Mouse (Mus musculus) myocyte (in vitro differentiated cells): Measurements from ENCODE around the gene Gipr. TPM values are rescaled to one million over a fixed set of nuclear protein-coding genes. Genes with fewer than 3 reads are reported as not detected.

Experiments
- H3K27me3 ChIP-seq: one replicate; pipeline ENCODE4 v1.6.1; 2011; ENCODE audit not compliant: control insufficient read depth, insufficient read depth, insufficient read length
- H3K36me3 ChIP-seq: one replicate; pipeline ENCODE4 v1.6.1; 2011; ENCODE audit not compliant: control insufficient read depth, insufficient read depth
- H3K4me2 ChIP-seq: one replicate; pipeline ENCODE4 v1.6.1; 2011; ENCODE audit warnings: low read depth, control low read depth
- H3K4me3 ChIP-seq: one replicate; pipeline ENCODE4 v1.5.1; 2011; ENCODE audit warnings: mild to moderate bottlenecking, control low read depth, moderate library complexity
- H3K79me2 ChIP-seq: one replicate; pipeline ENCODE4 v1.6.1; 2011; ENCODE audit not compliant: control insufficient read depth, insufficient read depth
- H3ac ChIP-seq: one replicate; pipeline ENCODE4 v1.6.1; 2011; ENCODE audit not compliant: control insufficient read depth, insufficient read length
- CEBPB ChIP-seq: IDR thresholded peaks from 2 replicates; pipeline ENCODE4 v1.6.1; 2011; ENCODE audit warnings: mild to moderate bottlenecking, moderate library complexity; ENCODE audit not compliant: poor library complexity, insufficient read depth, severe bottlenecking
- E2F4 ChIP-seq: IDR thresholded peaks from one replicate; pipeline ENCODE4 v1.6.1; 2011; ENCODE audit warnings: mild to moderate bottlenecking, control low read depth, moderate library complexity; ENCODE audit not compliant: insufficient read depth
- MAX ChIP-seq: IDR thresholded peaks from one replicate; pipeline ENCODE4 v1.6.1; 2011; ENCODE audit warnings: low read depth, mild to moderate bottlenecking, control low read depth
- MYOD1 ChIP-seq, 3 experiments: IDR thresholded peaks; one replicate each; pipeline ENCODE4 v1.6.1; 2011; ENCODE audit warnings: control low read depth in 2 of 3, low read depth in 2 of 3, mild to moderate bottlenecking in 2 of 3, moderate library complexity in 1 of 3; ENCODE audit not compliant: insufficient read length in 2 of 3, control insufficient read depth in 1 of 3
- MYOG ChIP-seq, 3 experiments: IDR thresholded peaks; one replicate each; pipeline ENCODE4 v1.6.1; 2011; ENCODE audit warnings: control low read depth in 2 of 3, low read depth in 2 of 3, mild to moderate bottlenecking in 2 of 3; ENCODE audit not compliant: insufficient read length in 2 of 3, control insufficient read depth in 1 of 3, insufficient read depth in 1 of 3
- POLR2A ChIP-seq: IDR thresholded peaks from one replicate; pipeline ENCODE4 v1.6.1; 2011; ENCODE audit warnings: low read depth, mild to moderate bottlenecking, control low read depth, moderate library complexity; ENCODE audit not compliant: insufficient read length
- POLR2AphosphoS2 ChIP-seq: IDR thresholded peaks from one replicate; pipeline ENCODE4 v1.6.1; 2011; ENCODE audit warnings: low read depth, control low read depth; ENCODE audit not compliant: insufficient read length
- REST ChIP-seq: IDR thresholded peaks from one replicate; pipeline ENCODE4 v1.6.1; 2011; ENCODE audit warnings: mild to moderate bottlenecking, control low read depth, moderate library complexity; ENCODE audit not compliant: insufficient read depth, insufficient read length
- SRF ChIP-seq: IDR thresholded peaks from one replicate; pipeline ENCODE4 v1.6.1; 2011; ENCODE audit warnings: low read depth; ENCODE audit not compliant: control insufficient read depth, insufficient read length
- TCF12 ChIP-seq: IDR thresholded peaks from one replicate; pipeline ENCODE4 v1.6.1; 2011; ENCODE audit warnings: mild to moderate bottlenecking, control low read depth; ENCODE audit not compliant: poor library complexity, insufficient read depth, severe bottlenecking
- TCF3 ChIP-seq: IDR thresholded peaks from one replicate; pipeline ENCODE4 v1.6.1; 2011; ENCODE audit warnings: low read depth, control low read depth; ENCODE audit not compliant: insufficient read length
- USF1 ChIP-seq: IDR thresholded peaks from one replicate; pipeline ENCODE4 v1.6.1; 2011; ENCODE audit warnings: low read depth, mild to moderate bottlenecking, control low read depth, moderate library complexity
- polyA plus RNA-seq: library from polyadenylated mRNA; unstranded; fragments of >200 nt; fragmentation: generic; extraction: Trizol; gene quantifications from one replicate; pipeline ENCODE4 v1.2.1, GENCODE M21; 2012; ENCODE audit warnings: missing spikeins

Gipr gene
- polyA plus RNA-seq, 1 experiment, result 0.48 TPM

DNA sequence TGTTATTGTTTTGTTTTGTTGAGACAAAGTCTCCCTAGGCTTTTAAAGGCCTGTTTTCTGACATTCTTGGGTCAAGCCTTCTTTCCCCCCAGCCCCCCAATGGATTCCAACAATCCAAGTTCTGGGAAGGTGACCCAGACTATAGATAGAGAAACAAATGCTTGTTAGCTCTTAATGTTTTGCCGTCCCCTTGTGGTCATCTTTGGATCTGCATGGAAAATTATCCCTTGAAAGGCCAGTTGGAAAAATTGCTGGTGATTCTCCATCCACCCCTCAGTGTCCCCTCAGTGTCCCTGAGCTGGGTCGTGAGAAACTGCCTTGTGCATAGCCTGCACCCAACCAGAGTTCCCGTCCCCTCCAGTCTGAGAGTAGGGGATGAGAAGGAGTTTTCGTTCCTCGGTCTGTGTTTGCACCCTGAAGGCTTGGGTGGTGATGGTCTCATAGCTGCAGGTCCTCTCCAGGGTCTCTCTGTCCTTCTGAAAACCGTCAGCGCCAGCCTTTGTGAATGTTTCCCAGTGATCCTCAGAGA is 43.1 kb upstream of the Gipr start:
- Histone ChIP-seq H3K4me2 (no peak overlapping the region), H3K4me3 (no peak overlapping the region), H3K79me2 (no peaks in the 10 kb centered on the region), H3K36me3 (peaks cover 3% of the 10 kb centered on the region), H3ac (no peak overlapping the region), H3K27me3 (peaks cover 9% of the 10 kb centered on the region)
- no peak for TF ChIP-seq MAX
- no peak for TF ChIP-seq POLR2AphosphoS2
- TF ChIP-seq E2F4, result no peak
- TF ChIP-seq MYOG (IDR thresholded peaks at IDR 0.05; ENCODE audit: control insufficient read depth in 1 of 3, insufficient read depth in 1 of 3, insufficient read length in 2 of 3, low read depth in 2 of 3), result no peak
- TF ChIP-seq POLR2A, result no peak
- TF ChIP-seq CEBPB, result no peak

DNA sequence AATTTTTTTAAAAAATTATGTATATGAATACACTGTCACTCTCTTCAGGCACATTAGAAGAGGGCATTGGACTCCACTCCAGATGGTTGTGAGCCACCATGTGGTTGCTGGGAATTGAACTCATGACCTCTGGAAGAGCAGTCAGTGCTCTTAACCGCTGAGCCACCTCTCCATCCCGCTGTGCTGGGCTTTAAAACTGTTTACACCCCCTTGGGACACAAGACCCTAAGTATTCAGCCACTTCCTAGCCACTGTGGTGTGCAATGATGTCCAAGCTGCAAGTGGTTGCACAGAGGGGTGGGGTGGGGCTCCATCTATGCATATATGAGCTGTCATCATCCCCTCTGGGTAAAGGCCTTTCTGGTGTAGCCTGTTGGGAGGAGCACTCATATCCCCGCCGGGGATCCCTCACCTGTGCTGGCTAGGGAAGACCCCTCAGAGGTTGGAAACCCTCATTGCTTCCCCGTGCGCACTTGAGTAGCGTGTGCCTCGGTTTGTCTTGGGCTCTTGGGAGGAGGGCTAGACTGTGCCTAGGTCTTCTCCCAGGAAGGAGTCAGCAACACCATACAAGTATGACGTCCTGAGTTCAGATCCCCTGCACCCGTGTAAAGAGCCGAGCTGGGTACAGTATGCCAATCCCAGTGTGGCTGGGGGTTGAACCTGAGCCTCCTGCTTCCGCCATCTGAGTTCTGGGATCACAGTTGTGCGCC is 42.4 kb upstream of the Gipr start:
- Histone ChIP-seq H3K4me3 (no peak overlapping the region), H3K36me3 (peaks cover 3% of the 10 kb centered on the region), H3K27me3 (peaks cover 9% of the 10 kb centered on the region), H3ac (no peak overlapping the region), H3K4me2 (no peak overlapping the region), H3K79me2 (no peaks in the 10 kb centered on the region)
- no peak for TF ChIP-seq MAX
- TF ChIP-seq TCF3, result no peak
- TF ChIP-seq POLR2A, result no peak
- TF ChIP-seq CEBPB, result no peak
- no peak for TF ChIP-seq REST
- no peak for TF ChIP-seq USF1
- no peak for TF ChIP-seq TCF12
- no peak for TF ChIP-seq SRF
- TF ChIP-seq E2F4, result no peak

DNA sequence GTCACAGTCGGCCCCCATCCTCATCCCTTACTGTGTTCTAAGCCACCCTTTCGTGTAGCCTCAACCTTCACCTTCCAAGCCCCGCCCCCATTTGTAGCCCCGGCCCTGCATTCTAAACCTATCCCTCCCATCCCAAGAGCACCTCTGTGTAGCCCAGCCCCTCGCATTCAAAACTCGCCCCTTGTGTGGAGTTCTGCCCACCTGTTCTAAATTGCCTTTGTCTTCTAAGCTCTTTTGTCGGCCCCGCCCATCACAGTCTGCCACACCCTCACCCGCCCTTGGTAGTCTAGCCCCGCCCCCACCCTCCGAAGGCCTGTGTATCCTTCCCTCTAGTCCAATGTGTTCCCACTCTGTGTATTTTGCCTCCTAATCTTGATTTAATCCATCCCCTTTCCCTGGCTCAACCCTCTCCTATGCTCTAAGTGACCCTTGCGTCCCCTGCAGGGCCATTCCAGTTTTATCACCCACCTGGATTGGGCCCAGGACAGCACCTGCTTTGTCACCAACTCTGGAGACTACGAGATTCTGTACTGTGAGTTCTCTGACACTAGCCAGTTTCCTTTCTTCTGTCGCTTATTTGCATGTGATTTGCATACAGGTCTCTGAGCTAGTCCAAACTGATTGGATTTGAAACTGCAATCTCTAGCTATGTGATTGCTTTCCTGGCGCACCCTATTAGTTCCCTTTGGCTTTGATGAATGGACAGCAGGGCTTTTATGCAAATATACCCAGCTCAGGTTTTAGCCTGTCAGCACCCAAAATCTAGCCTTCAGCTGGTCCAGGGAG is 36.3 kb upstream of the Gipr start:
- H3K36me3 ChIP-seq, result peaks cover 12% of the 10 kb centered on the region
- TF ChIP-seq POLR2A (no peak), CEBPB (no peak), E2F4 (no peak), REST (no peak), POLR2AphosphoS2 (no peak), USF1 (no peak), TCF12 (no peak), TCF3 (no peak), SRF (no peak), MYOG (IDR thresholded peaks at IDR 0.05; ENCODE audit: control insufficient read depth in 1 of 3, insufficient read depth in 1 of 3, insufficient read length in 2 of 3, low read depth in 2 of 3) (no peak)
- H3K4me3 ChIP-seq, result no peak overlapping the region
- no peaks in the 10 kb centered on the region for H3K79me2 ChIP-seq
- H3K27me3 ChIP-seq, result no peaks in the 10 kb centered on the region
- no peak overlapping the region for H3K4me2 ChIP-seq
- no peak overlapping the region for H3ac ChIP-seq

DNA sequence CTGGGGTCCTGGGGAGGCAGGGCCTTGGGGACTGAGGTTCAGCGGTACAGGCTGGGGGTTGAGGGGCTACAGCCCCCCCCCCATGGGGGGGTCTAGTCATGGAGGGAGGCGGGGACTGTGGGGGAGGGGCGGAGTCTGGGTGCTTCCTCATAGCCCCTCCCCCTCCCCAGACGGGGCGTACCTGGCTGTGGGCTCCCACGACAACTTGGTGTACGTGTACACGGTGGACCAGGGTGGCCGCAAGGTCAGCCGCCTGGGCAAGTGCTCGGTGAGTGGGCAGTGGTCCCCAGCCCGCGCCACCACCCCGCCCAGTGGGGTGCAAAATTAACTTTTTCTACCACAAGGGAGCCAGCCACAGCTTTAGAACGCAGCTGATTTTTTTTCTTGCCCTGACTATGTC is 35.7 kb upstream of the Gipr start:
- no peaks in the 10 kb centered on the region for H3K79me2 ChIP-seq
- H3K27me3 ChIP-seq, result no peaks in the 10 kb centered on the region
- TF ChIP-seq POLR2AphosphoS2, result no peak
- no peak for TF ChIP-seq TCF12
- TF ChIP-seq SRF, result no peak
- TF ChIP-seq E2F4, result no peak
- TF ChIP-seq POLR2A, result no peak
- no peak for TF ChIP-seq MYOG (IDR thresholded peaks at IDR 0.05; ENCODE audit: control insufficient read depth in 1 of 3, insufficient read depth in 1 of 3, insufficient read length in 2 of 3, low read depth in 2 of 3)
- TF ChIP-seq CEBPB, result no peak
- no peak for TF ChIP-seq REST
- TF ChIP-seq MYOD1 (IDR thresholded peaks at IDR 0.05; ENCODE audit: control insufficient read depth in 1 of 3, insufficient read length in 2 of 3, low read depth in 2 of 3), result no peak
- no peak for TF ChIP-seq TCF3
- no peak for TF ChIP-seq MAX
- no peak for TF ChIP-seq USF1
- H3ac ChIP-seq, result no peak overlapping the region
- H3K4me3 ChIP-seq, result no peak overlapping the region
- no peak overlapping the region for H3K4me2 ChIP-seq
- H3K36me3 ChIP-seq, result peaks cover 15% of the 10 kb centered on the region
